Mouse (Mus musculus): ENCODE results near the gene 4930469K13Rik. TPM values are rescaled to one million over a fixed set of nuclear protein-coding genes. Genes with fewer than 3 reads are reported as not detected.

4930469K13Rik gene
- polyA plus RNA-seq, 1 experiment: not detected

- Histone ChIP-seq H3K4me1 (ENCODE audit: control insufficient read depth, insufficient read depth, low read length) (no peaks in the 10 kb centered on the region), H3K27ac (ENCODE audit: insufficient read depth, low read length) (no peak overlapping the region), H3K4me3 (ENCODE audit: insufficient read depth, low read length) (no peak overlapping the region)
- TF ChIP-seq POLR2A (IDR thresholded peaks at IDR 0.05; ENCODE audit: extremely low read depth, insufficient read depth, low read length) (no peak), CTCF (IDR thresholded peaks at IDR 0.05; ENCODE audit: extremely low read depth, insufficient read depth, low read length) (no peak)
Measured at GRCm38 (mm10) chr11:34083795-34084194, 14.6 kb downstream of the 4930469K13Rik start.

GRCm38 (mm10) chr11:34079542-34080464 is 18.6 kb downstream of the 4930469K13Rik start:
- Histone ChIP-seq H3K4me3 (ENCODE audit: insufficient read depth, low read length) (no peak overlapping the region), H3K4me1 (ENCODE audit: control insufficient read depth, insufficient read depth, low read length) (no peaks in the 10 kb centered on the region), H3K27ac (ENCODE audit: insufficient read depth, low read length) (no peak overlapping the region)
- TF ChIP-seq POLR2A (IDR thresholded peaks at IDR 0.05; ENCODE audit: extremely low read depth, insufficient read depth, low read length): no peak
- no peak for TF ChIP-seq CTCF (IDR thresholded peaks at IDR 0.05; ENCODE audit: extremely low read depth, insufficient read depth, low read length)

DNA sequence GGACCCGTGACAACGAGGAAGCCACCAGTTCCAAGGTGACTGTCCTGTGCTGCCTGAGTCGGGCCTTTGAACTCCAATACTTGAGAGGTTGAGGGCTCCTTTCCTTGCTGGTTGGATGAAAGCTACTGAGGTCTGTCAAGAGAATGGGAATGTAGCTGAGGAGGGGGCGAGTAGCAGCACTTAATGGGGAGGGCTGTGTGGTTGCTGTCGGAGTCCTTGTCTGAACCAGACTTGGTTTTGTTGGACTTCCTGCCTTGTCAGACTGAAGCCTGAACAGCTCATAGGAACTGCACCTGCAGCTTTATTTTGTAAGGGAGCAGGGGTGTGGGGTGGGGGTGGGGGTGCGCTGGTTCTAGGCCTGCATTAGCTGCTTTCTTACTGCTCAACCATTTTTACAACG is 19.8 kb downstream of the 4930469K13Rik start:
- Histone ChIP-seq H3K4me3 (ENCODE audit: insufficient read depth, low read length) (no peak overlapping the region), H3K4me1 (ENCODE audit: control insufficient read depth, insufficient read depth, low read length) (no peaks in the 10 kb centered on the region), H3K27ac (ENCODE audit: insufficient read depth, low read length) (no peak overlapping the region)
- no peak for TF ChIP-seq POLR2A (IDR thresholded peaks at IDR 0.05; ENCODE audit: extremely low read depth, insufficient read depth, low read length)
- TF ChIP-seq CTCF (IDR thresholded peaks at IDR 0.05; ENCODE audit: extremely low read depth, insufficient read depth, low read length): no peak

- no peaks in the 10 kb centered on the region for H3K4me1 ChIP-seq (ENCODE audit: control insufficient read depth, insufficient read depth, low read length)
- TF ChIP-seq CTCF (IDR thresholded peaks at IDR 0.05; ENCODE audit: extremely low read depth, insufficient read depth, low read length): no peak
- no peak overlapping the region for H3K4me3 ChIP-seq (ENCODE audit: insufficient read depth, low read length)
- H3K27ac ChIP-seq (ENCODE audit: insufficient read depth, low read length): no peak overlapping the region
Measured at GRCm38 (mm10) chr11:34077870-34078269, 20.5 kb downstream of the 4930469K13Rik start.

DNA sequence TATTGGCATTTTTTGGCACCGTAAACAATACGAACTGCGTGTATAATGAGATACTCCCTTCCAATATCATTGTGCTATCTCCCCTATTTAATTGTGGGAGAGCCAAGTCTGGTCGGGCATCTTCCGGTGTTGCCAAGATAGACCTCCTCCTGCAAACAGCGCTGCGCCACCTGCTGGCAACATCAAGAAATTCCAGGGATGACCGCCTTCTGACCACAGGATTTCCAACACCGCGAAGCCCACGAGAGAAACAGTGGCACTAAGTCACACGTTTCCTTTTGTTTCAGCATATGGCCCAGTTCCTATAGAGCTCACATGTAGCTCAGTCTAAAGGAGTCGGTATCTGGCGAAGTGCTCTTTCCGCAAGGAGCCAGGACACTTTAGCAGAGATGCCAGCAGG is 24.6 kb downstream of the 4930469K13Rik start:
- no peak overlapping the region for H3K27ac ChIP-seq (ENCODE audit: insufficient read depth, low read length)
- H3K4me3 ChIP-seq (ENCODE audit: insufficient read depth, low read length): no peak overlapping the region
- H3K4me1 ChIP-seq (ENCODE audit: control insufficient read depth, insufficient read depth, low read length): no peaks in the 10 kb centered on the region
- TF ChIP-seq CTCF (IDR thresholded peaks at IDR 0.05; ENCODE audit: extremely low read depth, insufficient read depth, low read length) (peak; percentile 72), POLR2A (IDR thresholded peaks at IDR 0.05; ENCODE audit: extremely low read depth, insufficient read depth, low read length) (no peak)

- Histone ChIP-seq H3K4me3 (ENCODE audit: insufficient read depth, low read length) (no peak overlapping the region), H3K4me1 (ENCODE audit: control insufficient read depth, insufficient read depth, low read length) (no peaks in the 10 kb centered on the region), H3K27ac (ENCODE audit: insufficient read depth, low read length) (no peak overlapping the region)
- TF ChIP-seq CTCF (IDR thresholded peaks at IDR 0.05; ENCODE audit: extremely low read depth, insufficient read depth, low read length): no peak
- TF ChIP-seq POLR2A (IDR thresholded peaks at IDR 0.05; ENCODE audit: extremely low read depth, insufficient read depth, low read length): no peak
Measured at GRCm38 (mm10) chr11:34072309-34072708, 26.0 kb downstream of the 4930469K13Rik start.

DNA sequence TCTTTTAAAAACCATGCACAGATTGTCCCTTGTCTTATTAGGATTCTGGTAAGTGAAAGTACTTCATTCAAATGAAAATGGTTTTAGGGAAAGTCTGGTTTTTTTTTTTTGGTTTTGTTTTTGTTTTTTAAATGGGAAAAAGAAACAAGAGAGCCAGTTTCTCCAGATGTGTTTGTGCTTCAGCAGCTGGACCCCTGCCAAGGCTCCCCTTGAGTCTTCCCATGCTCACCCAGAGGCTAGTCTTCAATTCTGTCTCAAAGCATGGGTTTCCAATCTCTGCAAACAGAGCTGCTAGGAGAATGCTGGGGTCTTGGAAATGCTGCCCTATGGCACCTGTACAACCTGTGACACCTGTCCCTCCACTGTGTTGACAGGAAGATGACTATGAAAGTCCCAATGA is 27.8 kb downstream of the 4930469K13Rik start:
- Histone ChIP-seq H3K4me3 (ENCODE audit: insufficient read depth, low read length) (no peak overlapping the region), H3K27ac (ENCODE audit: insufficient read depth, low read length) (no peak overlapping the region), H3K4me1 (ENCODE audit: control insufficient read depth, insufficient read depth, low read length) (no peaks in the 10 kb centered on the region)
- TF ChIP-seq POLR2A (IDR thresholded peaks at IDR 0.05; ENCODE audit: extremely low read depth, insufficient read depth, low read length) (no peak), CTCF (IDR thresholded peaks at IDR 0.05; ENCODE audit: extremely low read depth, insufficient read depth, low read length) (no peak)

DNA sequence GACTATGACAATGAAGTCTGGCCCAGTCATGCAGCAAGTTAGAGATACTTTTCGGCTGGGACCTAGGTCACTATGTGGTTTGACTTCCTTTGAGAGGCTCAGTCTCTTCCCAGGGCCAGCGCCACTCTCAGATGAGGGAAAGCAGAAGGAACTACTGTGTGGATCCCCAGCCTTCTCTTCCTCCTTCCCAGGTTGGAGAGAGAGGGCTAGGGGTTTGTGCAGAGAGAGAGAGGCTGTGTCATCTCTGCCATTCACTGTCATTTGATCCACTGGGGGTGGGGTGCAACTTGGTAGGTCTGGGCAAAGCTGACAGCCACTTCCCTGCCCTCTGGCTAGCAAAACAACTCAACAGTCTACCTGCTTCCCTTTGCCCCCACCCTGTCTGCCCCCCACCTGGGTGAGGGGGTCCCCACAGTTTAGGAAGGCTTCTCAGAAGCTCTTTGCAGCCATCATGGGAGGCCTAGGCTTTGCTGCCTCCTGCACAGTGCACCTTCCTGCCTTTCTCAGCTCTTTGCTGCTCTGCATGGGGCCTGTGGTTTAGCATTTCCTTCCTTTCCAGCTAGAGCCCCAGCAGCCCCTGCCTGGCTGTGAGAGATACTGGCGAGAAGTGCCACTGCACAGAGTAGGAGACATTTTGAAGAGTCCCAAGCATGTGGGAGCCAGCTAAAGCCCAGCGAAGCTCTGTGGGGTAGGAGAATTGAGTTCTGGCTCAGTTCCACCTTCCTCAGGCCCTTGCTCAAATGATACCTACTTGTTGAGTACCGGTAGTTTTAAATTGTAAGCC is 34.5 kb downstream of the 4930469K13Rik start:
- Histone ChIP-seq H3K4me3 (ENCODE audit: insufficient read depth, low read length) (no peak overlapping the region), H3K4me1 (ENCODE audit: control insufficient read depth, insufficient read depth, low read length) (no peaks in the 10 kb centered on the region), H3K27ac (ENCODE audit: insufficient read depth, low read length) (no peak overlapping the region)
- TF ChIP-seq CTCF (IDR thresholded peaks at IDR 0.05; ENCODE audit: extremely low read depth, insufficient read depth, low read length) (no peak), POLR2A (IDR thresholded peaks at IDR 0.05; ENCODE audit: extremely low read depth, insufficient read depth, low read length) (no peak)

GRCm38 (mm10) chr11:34063257-34063656 is 35.1 kb downstream of the 4930469K13Rik start:
- Histone ChIP-seq H3K4me3 (ENCODE audit: insufficient read depth, low read length) (no peak overlapping the region), H3K4me1 (ENCODE audit: control insufficient read depth, insufficient read depth, low read length) (no peaks in the 10 kb centered on the region), H3K27ac (ENCODE audit: insufficient read depth, low read length) (no peak overlapping the region)
- TF ChIP-seq CTCF (IDR thresholded peaks at IDR 0.05; ENCODE audit: extremely low read depth, insufficient read depth, low read length) (no peak), POLR2A (IDR thresholded peaks at IDR 0.05; ENCODE audit: extremely low read depth, insufficient read depth, low read length) (no peak)

All from cortical plate, adult 2 months (tissue).